Mouse (Mus musculus) adrenal gland, postnatal 10 days (tissue): ENCODE measurements around the gene Grpel1. TPM values are rescaled to one million over a fixed set of nuclear protein-coding genes. Genes with fewer than 3 reads are reported as not detected.

Experiments used
- DNase-seq: peaks from one replicate; pipeline ENCODE4 v3.0.0; 2021; ENCODE audit warnings: mixed read lengths
- total RNA-seq, 2 experiments: library from RNA; stranded (reverse); gene quantifications; 2 replicates each; pipeline ENCODE4 v1.2.3; 2021

Grpel1 gene
- total RNA-seq, 2 experiments from 2014 or later, result 101 to 103 TPM

DNA sequence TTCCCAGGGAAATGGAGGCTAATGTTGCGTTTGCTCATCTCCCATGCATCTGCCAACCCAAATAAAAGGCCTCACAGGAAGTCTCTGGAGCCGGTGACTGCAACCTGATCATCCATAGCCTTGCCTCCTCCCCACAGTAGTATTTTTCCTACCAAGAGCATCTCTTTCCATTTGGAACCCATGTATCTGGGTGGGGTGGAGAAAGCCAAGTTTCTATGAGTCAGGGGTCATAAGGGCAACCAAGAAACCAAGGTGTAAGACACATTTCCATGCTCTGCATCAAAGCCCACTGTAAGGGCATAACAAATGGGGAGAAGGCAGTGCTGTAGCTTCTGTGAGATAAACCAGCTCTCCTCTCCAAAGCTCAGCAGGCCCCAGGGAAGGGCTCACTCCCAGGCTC, 3.6 kb upstream of the Grpel1 start:
- DNase-seq, result no peak

DNA sequence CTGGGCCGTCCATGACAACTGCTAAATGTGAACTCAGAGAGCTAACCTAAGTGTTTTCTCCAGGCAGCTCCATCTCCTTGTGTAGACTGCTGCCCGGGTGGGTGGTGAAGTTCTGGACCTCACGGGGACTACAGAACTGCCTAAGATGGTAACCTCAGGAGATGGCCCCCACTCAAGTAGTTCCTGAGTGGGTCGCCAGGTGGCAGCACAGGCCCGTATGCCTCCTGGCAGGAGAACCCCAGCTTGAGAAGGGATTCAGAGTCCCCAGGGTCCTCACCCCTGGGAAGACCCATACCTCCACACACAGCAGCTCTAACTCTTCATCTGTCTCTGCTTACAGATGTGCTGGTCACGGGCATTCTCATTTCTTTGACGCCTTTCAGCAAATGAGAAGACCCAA, 2.0 kb upstream of the Grpel1 start:
- peak; percentile 91 for DNase-seq

DNA sequence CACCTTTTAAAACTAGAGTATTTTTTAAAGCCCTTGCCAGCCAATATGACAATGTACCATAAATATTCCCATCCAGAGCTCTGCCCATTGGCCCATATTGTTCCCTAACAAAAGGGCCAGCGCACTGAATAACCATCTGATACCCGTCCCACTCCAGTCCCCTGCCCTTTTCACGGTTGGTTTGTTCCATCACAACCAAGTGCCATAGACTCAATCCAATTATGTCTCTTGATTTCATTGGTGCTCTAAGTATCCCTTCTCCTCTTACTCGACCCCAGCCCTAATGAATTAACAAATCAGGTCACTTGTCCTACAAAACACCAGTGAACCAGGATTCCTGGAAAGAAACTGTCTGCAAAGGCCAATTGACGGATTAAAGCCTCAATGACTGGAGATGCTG, 1.4 kb upstream of the Grpel1 start:
- no peak for DNase-seq

DNA sequence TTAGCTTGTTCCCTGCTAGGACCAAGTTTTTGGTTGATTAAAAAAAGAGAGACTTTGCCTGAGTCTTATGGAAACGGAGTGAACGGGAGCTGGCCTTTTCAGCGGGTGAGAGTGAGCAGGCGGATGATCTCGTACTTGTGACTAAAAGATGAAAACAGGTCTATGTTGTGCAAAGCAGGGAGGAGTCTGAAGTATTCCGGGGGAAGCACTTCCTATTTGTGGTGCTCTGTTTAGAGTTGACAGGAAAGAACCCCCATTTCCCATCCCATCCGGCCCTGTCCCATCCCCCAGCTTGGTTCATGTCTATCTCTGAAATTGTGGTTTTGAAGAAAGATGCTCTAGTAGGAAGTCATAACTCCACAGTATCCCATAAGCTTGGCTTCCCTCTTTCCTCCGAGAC, 1.1 kb downstream of the Grpel1 start:
- no peak for DNase-seq

DNA sequence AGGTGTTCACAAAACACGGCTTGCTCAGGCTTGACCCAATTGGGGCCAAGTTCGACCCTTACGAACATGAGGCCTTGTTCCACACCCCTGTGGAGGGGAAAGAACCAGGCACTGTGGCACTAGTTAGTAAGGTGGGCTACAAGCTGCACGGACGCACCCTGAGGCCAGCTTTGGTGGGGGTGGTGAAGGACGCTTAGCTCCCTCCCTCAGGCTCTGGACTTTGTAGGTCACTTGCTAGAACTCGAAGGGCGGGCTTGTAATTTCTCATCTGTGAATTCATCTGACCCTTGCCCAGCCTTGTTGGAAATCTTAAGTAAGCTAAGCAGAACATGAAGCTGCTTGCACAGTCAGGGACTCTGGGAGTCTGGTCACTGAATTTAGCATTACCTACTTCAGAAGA, 6.4 kb downstream of the Grpel1 start:
- no peak for DNase-seq

DNA sequence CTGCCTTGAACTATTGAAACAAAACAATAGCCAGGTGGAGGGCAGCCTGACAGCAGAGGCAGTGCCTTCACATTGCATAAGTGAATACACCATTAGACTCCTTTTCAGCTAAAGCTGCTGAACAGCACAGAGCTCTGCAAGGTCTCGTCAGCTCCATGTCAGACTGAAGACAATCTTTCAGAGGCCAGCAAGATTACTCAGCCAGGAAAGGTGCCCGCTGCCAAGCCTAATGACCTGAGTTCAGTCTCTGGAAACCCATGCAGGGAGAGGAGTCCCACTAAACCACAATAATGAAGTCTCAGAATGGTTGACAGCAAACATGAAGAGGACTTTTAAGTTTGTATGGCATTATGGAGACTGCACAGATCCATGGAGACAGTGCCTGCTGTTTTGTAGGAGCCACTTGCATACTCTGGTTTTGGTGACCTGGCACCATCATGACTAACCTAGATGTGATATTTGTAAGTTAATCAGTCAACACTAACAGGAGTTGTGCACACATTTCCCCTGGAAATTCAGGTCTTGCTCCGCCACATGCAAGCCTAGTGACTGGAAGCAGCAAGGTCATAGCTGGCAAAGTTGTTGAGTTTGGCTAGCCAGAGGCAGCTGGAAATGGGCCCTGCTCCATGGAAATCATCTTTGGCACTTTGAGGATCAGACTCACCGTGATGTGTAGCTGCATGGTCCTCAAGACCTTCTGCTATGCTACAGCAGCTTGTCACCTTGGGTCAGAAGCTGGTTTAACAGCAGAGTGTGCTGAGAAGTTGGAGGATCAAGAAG, 8.3 kb downstream of the Grpel1 start:
- peak; percentile 50 for DNase-seq

DNA sequence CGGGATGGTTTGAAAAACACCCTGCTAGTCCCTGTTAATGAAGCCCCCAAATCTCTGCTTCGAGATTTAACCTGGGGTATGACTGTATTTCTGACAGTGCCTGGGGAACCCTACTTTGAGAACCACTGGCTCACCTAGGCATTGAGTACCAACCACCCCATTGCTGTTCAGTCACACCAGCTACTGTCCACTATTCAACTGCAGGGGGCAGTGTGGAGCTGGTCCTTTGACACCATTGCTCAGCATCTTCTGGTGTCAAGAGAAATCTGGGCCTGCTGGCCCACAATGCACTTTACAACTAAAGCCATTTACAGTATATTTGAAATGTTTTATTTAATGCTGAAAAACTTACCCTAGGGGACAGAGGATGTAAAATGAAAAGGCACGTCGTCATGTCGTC, 9.5 kb downstream of the Grpel1 start:
- peak; percentile 81 for DNase-seq

DNA sequence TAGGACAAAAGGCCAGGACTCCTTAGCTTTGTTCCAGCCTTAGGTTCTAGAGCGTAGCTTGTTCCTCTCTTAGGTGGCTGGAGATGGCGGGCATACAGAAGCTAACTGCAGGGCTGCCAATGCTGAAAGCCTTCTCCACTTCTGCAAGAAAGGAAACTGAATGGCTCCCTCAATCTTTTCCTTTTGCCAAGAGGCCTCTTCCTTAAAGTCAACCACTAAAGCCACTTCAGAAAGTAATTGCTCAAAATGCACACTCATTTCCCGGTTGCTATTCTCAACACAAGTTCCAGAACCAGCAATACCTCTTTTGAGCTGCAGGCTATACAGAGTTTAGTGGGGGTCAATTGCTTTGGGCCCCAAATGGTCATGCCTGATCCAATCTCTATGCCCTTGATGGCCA, 12.7 kb downstream of the Grpel1 start:
- DNase-seq, result no peak

DNA sequence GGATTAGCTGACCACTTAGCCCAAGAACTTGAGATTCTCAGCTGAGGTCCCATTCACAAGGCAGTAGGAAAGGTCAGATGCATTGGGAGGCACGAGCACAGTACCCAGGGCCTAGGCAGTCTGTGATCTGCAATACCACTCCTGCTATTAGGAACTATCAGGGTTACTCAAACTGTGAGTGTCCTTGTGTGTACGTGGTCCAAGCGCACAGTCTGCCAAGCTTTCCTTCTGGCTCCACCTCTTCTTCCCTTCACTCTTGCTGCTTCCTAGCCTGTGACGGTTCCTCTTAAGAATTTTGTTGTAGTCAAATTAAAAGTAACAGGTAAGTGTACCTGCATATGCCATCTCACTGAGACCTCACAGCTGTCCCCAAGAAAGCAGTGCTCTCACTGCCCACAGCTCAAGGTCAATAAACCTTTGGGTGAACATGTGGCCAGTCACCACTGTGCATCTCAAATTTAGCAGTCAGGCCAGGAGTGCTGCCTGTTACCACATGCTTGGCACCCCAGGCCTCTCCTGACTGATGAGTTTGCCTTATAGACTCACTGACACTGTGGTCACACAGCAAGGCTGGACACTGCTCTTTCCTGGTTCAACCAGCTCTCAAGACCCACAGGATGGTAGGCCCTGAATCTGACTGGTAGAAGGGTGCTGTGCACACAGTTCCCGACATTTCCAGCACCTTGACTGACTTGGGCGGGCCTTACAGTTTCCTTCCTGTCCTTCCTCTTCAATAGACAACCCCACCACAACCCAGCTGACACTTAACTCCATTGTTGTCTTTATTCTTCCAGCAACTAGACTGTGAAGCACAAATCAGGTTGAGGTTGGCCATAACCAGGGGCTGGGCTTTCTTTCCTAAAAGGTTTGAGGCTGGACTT, 14.0 kb downstream of the Grpel1 start:
- DNase-seq, result peak; percentile 43

DNA sequence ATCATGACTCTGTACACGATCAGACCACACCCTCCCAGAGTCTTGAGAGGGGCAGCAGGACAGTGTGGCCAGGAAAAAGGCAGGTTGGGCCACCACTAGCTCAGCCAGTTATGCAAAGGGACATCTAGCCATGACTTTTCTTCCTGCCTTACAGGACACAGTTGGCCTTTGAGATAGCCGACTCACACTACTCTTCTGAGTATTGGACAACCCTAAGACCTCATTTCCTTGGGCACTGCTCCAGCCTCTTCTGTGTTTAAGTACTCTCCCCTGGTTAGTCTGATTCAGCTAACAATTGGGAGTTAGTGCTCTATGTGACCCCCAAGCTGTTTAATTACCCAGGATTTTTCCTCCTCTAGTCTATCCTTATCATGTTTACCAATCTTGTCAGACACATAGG, 14.9 kb downstream of the Grpel1 start:
- no peak for DNase-seq

DNA sequence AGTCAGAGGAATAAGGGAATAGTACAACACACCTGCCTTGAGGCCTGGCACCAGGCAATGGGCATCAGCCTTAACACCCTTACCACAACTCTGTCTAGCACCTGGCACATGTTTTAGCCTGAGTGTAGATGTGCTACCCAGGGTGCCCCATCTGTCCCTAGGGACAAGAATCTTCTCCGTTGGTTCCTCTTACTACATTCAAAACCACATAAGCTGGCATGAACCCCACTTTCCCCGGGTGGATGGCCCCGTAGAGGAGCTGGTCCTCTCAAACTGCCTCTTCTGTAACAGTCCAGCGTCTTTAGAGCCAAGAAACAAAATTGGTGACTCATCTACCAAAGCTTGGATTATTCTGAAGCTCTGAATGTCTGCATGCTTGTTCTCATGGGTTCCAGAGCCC, 15.6 kb downstream of the Grpel1 start:
- no peak for DNase-seq

DNA sequence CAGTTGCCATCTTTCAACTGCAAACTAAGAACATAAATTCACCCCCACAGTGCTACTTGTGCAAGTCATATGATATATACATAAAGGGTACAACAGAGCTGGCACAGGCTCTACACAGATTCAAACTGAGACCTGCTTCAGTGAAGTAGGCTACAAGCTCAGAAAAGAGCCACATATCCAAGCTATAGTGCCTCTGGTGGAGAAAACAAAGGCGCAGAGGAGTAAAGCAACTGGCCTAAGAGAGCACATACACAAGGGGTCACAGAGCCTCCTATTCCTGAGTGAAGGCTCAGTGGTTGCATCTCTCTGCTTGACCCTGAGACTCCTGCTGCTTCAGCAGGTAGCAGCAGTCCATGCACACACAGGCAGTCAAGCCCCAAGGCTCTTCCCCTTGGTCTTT, 16.3 kb downstream of the Grpel1 start:
- no peak for DNase-seq

DNA sequence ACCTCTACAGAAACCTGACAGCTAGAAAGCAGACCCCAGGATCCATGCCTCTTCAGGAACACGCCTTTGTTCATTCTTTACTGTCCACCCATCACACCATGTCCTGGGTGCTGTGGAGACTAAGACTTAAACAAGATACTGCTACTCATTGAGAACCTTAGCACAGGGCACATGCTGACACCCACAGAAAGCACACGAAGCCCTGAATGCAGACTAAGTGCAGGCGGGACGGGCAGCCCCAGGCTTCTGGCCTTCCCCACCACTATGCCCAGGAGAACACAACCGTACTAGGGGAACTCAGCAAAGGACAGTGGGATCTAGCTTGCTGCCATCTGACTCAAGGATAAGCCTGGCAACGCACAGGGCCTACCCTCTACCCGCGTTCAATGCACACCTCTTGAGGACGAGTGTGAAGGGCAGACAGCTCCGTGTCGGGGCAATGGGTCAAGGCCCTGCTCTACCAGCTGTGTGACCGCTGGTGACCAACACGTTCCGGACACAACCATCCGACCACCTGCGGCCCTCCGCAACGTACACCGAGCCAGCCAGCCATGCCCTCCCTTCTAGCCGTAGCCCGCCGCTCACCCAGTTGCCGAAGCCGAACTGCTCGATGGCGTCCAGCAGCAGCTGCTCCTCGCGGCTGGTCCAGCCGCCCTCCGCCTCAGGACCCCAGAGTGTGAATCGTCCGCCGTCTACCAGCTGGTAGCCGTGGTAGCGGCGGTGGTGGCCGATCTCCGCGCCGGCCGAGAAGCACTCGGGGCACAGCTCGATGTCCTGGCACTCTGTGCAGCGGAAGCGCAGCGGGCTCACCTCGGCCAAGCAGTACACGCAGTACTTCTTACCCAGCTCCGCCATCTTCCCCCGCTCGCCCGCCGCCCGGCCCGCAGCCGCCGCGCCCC, 18.7 kb downstream of the Grpel1 start:
- DNase-seq, result peak; percentile 52

DNA sequence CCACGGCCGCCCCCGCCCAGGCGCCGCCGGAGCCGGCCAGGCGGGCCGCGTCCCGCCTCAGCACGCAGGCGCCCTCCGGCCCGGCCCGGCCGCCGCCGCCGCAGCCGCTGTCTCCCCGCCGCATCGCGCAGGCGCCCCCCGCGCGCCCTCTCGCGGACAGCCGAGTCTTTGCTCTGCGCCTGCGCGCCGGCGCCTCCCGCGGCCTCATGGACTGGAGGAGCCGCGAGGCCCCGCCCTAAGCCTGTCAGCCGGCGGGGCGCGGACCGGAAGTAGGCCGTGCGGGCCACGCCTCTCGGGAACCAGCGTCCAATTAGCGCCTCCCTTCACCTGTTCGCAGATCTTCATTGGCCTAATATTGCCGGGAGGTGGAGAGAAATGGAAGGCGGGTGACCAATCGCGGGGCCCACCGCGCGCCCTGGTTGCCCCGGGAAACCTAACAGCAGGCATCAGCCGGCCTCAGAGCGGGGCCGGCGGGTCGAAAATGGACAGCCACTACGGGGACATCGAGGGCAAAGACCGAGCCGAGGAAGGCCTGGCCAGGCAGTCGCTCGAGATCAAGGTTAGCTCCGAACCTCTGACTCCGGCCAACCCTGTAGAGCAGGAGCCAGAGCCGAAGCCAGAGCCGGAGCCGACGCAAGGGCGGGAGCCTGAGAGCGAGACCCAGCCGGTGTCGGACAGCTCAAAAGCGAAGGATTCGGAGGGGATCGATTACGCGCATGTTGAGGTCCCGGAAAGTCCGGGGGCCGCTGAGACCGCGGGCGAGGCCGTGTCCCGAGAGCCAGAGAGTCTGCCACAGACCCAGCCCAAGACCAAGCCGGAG, 19.6 kb downstream of the Grpel1 start, which contains the start of the genes Tada2b and Ccdc96:
TSS of gene Tada2b (minus strand) at position 115 of the 820 bp plus-strand sequence.
TSS of gene Ccdc96 (plus strand) at position 418 of the 820 bp plus-strand sequence.
- peak; percentile 97 for DNase-seq

DNA sequence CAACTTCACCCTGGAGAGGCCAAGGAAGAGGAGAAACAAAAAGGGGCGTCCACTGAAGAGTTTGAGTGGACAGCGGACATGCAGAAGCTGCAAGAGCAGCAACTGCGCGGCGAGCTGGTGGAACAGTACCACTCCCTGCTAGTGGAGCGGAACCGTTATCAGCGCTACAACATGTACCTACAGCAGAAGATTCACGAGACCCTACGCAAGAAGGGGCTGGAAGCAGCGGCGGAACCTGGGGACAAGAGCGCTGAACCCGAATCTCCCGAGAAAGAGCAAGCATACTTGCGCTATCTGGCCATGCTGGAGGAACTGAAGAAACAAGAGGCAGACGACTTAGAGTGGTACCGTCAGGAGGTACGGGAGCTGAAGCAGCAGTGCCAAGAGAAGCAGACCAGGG, 20.5 kb downstream of the Grpel1 start:
- DNase-seq, result no peak

DNA sequence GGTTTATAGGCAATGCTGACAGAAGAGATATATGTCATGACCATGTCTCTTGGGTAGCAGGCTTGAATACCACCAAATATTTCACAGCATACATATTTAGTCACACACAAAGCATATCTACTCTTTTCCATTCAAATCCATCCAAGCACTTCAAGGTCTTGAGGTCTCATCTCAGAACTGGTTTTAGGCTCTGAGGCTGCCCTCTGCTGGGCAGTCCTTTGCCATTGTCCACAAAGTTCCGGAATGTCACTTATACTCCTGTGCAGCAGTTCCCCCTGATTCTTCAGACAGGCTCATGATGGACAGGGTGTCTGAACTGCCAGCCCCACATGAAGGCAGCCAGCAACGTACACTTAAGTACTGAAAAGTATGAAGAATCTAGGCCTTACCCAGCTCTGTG, 24.4 kb downstream of the Grpel1 start:
- DNase-seq, result peak; percentile 71

DNA sequence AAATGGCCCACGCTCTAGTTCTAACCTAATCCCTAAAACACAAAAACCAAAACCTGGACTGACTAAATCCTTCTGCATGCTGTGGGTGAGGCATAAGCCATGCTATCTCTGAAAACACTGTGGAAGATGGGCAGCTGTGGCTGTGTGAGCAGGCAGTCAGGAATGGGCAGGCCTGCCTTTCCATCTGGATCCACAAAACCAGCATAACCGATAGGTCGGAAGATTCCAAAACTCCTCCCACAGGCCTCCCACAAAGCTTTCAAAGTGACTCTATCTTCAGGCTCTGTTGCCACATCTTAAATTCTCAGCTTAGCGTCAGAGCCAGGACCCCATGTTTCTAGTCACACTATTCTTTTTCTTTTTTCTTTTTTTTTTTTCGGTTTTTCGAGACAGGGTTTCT, 29.1 kb downstream of the Grpel1 start:
- DNase-seq, result no peak

DNA sequence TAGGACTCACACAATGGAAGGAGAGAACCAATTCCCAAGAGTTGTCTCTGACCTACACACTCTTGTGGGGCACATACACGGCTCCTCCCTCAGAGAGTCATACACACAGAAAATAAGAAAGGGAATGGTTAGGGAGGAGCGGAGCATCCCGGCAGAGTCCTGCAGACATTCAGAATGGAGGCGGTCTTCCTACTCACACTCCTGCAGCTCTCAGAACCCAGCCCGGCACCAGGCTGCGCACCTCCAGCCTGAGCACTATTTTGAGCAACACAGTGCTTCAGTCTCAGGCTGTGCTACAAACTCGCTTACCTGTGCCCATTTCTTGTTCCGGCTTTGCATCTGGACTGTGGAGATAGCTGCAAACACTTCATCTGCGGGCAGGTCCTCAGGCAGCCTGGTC, 29.9 kb downstream of the Grpel1 start:
- no peak for DNase-seq

DNA sequence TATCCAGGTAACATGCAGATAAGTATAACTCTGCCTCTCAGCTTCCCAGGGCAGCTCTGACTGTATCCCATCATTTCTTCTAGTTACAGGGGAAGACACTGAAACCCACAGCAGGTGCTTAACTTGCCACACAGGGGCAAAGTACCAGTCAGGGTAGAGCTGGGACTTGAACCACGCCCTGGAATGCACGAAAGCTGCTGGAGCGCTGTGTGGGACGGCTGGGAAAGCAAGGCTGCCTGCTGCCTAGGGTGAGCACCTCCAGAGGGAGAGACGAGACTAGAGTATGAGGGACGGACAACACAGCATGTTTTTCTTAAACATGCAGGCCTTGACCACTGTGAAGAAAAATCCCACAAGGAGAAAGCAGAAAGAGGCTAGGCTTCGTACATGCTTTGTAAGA, 40.4 kb downstream of the Grpel1 start:
- no peak for DNase-seq

DNA sequence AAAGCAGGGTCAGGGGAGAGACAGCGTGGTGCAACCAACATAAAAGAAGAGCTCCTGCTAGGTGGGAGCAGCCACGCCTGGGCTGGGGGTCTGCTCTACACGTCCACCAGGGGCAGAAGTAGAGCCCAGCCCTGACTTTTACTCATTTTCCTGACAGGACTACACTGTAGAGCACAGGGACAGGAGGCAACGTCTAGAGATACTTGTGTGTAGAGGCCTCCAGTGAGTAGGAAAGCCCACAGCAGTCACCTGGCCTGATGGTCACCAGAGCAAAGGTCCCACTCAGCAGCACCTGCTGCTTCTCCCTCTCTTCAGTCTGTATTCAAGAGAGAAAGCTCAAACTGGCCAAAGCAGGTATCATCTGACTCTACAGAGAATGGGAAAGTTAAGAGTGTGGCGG, 40.8 kb downstream of the Grpel1 start:
- DNase-seq, result no peak

DNA sequence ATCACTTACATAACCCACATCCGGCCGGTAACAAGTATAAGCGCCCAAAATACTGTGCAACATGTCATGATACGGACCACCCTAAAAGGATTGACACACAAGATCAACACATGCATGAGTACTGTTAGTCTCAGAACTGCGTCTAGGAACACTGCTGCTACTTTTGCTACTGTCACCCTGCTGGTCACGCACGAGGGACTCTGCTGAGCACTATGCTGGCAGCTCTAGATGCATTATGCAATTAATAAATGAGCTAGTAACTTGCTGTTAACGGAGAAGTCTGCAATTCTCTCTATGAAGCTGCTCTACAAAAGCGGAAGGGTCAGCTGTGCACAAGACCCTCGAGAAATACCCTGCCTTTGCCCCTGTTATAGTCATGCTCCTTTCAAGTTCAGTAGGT, 43.6 kb downstream of the Grpel1 start:
- no peak for DNase-seq

DNA sequence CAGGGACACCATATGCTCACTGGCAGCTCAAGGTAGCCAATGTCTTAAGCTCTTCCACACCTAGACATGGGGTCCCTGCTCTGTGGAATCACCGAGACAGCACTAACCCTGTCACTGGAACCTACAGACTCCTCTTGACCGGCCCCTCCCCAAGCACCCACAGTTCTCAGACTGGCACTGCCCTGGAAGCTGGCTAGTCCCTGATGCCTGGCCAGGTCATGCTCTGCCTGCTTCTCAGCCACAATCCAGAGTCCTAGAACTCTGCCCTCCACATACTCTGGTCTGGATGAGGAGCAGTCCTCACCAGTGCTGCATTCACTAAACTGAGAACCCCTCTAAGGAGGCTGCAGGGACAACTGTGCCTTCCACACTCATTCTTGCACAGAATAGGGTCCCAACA, 46.2 kb downstream of the Grpel1 start:
- no peak for DNase-seq
